Mouse (Mus musculus) heart, adult 2 months (tissue): Measurements from ENCODE around the gene Pnkd.

ENCODE experiments used
- CTCF ChIP-seq: fragments of 200-600 bp; IDR thresholded peaks from 2 replicates; pipeline ENCODE4 v1.8.1; 2022; ENCODE audit warnings: antibody characterized with exemption, mild to moderate bottlenecking, moderate library complexity
- EP300 ChIP-seq: fragments of 200-500 bp; IDR thresholded peaks from 2 replicates; pipeline ENCODE4 v1.6.1; 2011; ENCODE audit warnings: low read depth, low read length, control low read depth; ENCODE audit not compliant: insufficient read depth
- POLR2A ChIP-seq: fragments of 200-500 bp; IDR thresholded peaks from 2 replicates; pipeline ENCODE4 v1.6.1; 2011; ENCODE audit warnings: mild to moderate bottlenecking, low read depth, low read length, control low read depth; ENCODE audit not compliant: insufficient read depth

GRCm38 (mm10) chr1:74277041-74277440, 7.7 kb upstream of the Pnkd start:
- TF ChIP-seq CTCF, result no peak
- no peak for TF ChIP-seq EP300
- no peak for TF ChIP-seq POLR2A
